Mouse (Mus musculus) megakaryocyte, embryonic 14.5 days (primary cell): ENCODE measurements at regions not wholly inside any gene's neighbourhood (a gene's known extent, or its start where the extent isn't known, plus 50 kb on each side); places are given as distances from the start of the nearest gene placed in this dataset.

ENCODE experiments used
- FLI1 ChIP-seq: IDR thresholded peaks from 2 replicates; pipeline ENCODE4 v1.6.1; 2012; ENCODE audit warnings: low read length, inconsistent platforms, mixed read lengths
- GATA1 ChIP-seq: IDR thresholded peaks from 3 replicates; pipeline ENCODE4 v1.6.1; 2012; ENCODE audit warnings: mixed read lengths, low read length, inconsistent platforms, borderline replicate concordance

DNA sequence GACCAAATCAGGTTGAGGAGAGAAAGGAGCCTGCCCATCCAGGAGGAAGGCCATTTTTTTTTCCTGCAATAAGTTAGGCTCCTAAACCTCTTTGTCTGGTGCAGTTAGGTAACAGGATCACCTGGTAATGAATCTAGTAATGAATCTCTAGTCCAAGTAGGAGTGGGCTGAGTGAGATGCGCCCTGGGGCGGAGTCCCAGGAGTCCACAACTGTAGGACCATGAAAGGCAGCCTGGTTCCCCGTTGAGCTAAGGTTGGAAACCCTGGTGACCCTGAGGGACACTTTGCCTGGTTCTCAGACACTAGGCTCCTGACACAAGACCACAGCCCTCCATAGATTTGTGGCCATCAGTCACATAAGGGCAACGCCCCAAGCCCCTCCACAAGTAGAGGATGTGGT is 95.7 kb upstream of the Fut8 start:
- TF ChIP-seq GATA1 (no peak), FLI1 (no peak)
